Mouse (Mus musculus): ENCODE data around the gene Gtf2ird1. TPM values are rescaled to one million over a fixed set of nuclear protein-coding genes. Genes with fewer than 3 reads are reported as not detected.

Gtf2ird1 gene
- polyA plus RNA-seq, 1 experiment from 2014 or later, result 50.9 TPM

- Histone ChIP-seq H3K4me3 (ENCODE audit: low read depth, low read length) (no peak overlapping the region), H3K27me3 (replicated peaks; ENCODE audit: control insufficient read depth, insufficient read depth, low read length) (no peaks in the 10 kb centered on the region), H3K4me1 (ENCODE audit: control insufficient read depth, insufficient read depth, low read length) (no peaks in the 10 kb centered on the region), H3K4me2 (ENCODE audit: low read length) (no peak overlapping the region), H3K36me3 (ENCODE audit: control insufficient read depth, insufficient read depth, low read length) (peaks cover 85% of the 10 kb centered on the region), H3K27ac (ENCODE audit: low read depth, low read length) (no peak overlapping the region), H3K9me3 (replicated peaks; ENCODE audit: control insufficient read depth, low read length) (no peaks in the 10 kb centered on the region), H3K9ac (ENCODE audit: low read length) (no peak overlapping the region)
- no peak for ATAC-seq
- DNase-seq (ENCODE audit: low spot score), result no peak
- 97% methylated on average over 4 of the region's 4 CpGs for WGBS
These were observed 36.4 kb upstream of the Gtf2ird1 start for GRCm38 (mm10) chr5:134492956-134493355.

GRCm38 (mm10) chr5:134491712-134492417 is 35.3 kb upstream of the Gtf2ird1 start:
- H3K4me3 ChIP-seq (ENCODE audit: low read depth, low read length), result no peak overlapping the region
- no peak overlapping the region for H3K27ac ChIP-seq (ENCODE audit: low read depth, low read length)
- no peaks in the 10 kb centered on the region for H3K9me3 ChIP-seq (replicated peaks; ENCODE audit: control insufficient read depth, low read length)
- no peaks in the 10 kb centered on the region for H3K4me1 ChIP-seq (ENCODE audit: control insufficient read depth, insufficient read depth, low read length)
- DNase-seq (ENCODE audit: low spot score) (peak; percentile 91), ATAC-seq (peak; percentile 45; the same call in 1 of the 2 replicates)
- WGBS, result 28% methylated on average over 18 of the region's 18 CpGs
- H3K4me2 ChIP-seq (ENCODE audit: low read length), result no peak overlapping the region
- no peak overlapping the region for H3K9ac ChIP-seq (ENCODE audit: low read length)
- no peaks in the 10 kb centered on the region for H3K27me3 ChIP-seq (replicated peaks; ENCODE audit: control insufficient read depth, insufficient read depth, low read length)
- H3K36me3 ChIP-seq (ENCODE audit: control insufficient read depth, insufficient read depth, low read length), result peaks cover 74% of the 10 kb centered on the region

- no peaks in the 10 kb centered on the region for H3K9me3 ChIP-seq (replicated peaks; ENCODE audit: control insufficient read depth, low read length)
- no peak overlapping the region for H3K9ac ChIP-seq (ENCODE audit: low read length)
- H3K27me3 ChIP-seq (replicated peaks; ENCODE audit: control insufficient read depth, insufficient read depth, low read length), result no peaks in the 10 kb centered on the region
- no peaks in the 10 kb centered on the region for H3K4me1 ChIP-seq (ENCODE audit: control insufficient read depth, insufficient read depth, low read length)
- peaks cover 68% of the 10 kb centered on the region for H3K36me3 ChIP-seq (ENCODE audit: control insufficient read depth, insufficient read depth, low read length)
- no peak overlapping the region for H3K27ac ChIP-seq (ENCODE audit: low read depth, low read length)
- no peak for ATAC-seq
- no peak overlapping the region for H3K4me2 ChIP-seq (ENCODE audit: low read length)
- DNase-seq (ENCODE audit: low spot score), result no peak
- 87% methylated on average over 2 of the region's 2 CpGs for WGBS
- H3K4me3 ChIP-seq (ENCODE audit: low read depth, low read length), result no peak overlapping the region
These were observed 34.7 kb upstream of the Gtf2ird1 start for GRCm38 (mm10) chr5:134491206-134491605.

- WGBS, result 86% methylated on average over 12 of the region's 12 CpGs
- Histone ChIP-seq H3K4me3 (ENCODE audit: low read depth, low read length) (no peak overlapping the region), H3K27me3 (replicated peaks; ENCODE audit: control insufficient read depth, insufficient read depth, low read length) (no peaks in the 10 kb centered on the region), H3K27ac (ENCODE audit: low read depth, low read length) (no peak overlapping the region), H3K4me2 (ENCODE audit: low read length) (no peak overlapping the region), H3K36me3 (ENCODE audit: control insufficient read depth, insufficient read depth, low read length) (peaks cover 60% of the 10 kb centered on the region), H3K9me3 (replicated peaks; ENCODE audit: control insufficient read depth, low read length) (no peaks in the 10 kb centered on the region), H3K4me1 (ENCODE audit: control insufficient read depth, insufficient read depth, low read length) (no peaks in the 10 kb centered on the region), H3K9ac (ENCODE audit: low read length) (no peak overlapping the region)
- ATAC-seq, result no peak
- no peak for DNase-seq (ENCODE audit: low spot score)
These were observed 33.9 kb upstream of the Gtf2ird1 start for GRCm38 (mm10) chr5:134490465-134490864.

- ATAC-seq (no peak), DNase-seq (ENCODE audit: low spot score) (peak; percentile 46)
- no peak overlapping the region for H3K9ac ChIP-seq (ENCODE audit: low read length)
- H3K36me3 ChIP-seq (ENCODE audit: control insufficient read depth, insufficient read depth, low read length), result peaks cover 54% of the 10 kb centered on the region
- H3K4me3 ChIP-seq (ENCODE audit: low read depth, low read length), result no peak overlapping the region
- H3K9me3 ChIP-seq (replicated peaks; ENCODE audit: control insufficient read depth, low read length), result no peaks in the 10 kb centered on the region
- WGBS, result 29% methylated on average over 9 of the region's 9 CpGs
- no peaks in the 10 kb centered on the region for H3K4me1 ChIP-seq (ENCODE audit: control insufficient read depth, insufficient read depth, low read length)
- H3K27me3 ChIP-seq (replicated peaks; ENCODE audit: control insufficient read depth, insufficient read depth, low read length), result no peaks in the 10 kb centered on the region
- H3K4me2 ChIP-seq (ENCODE audit: low read length), result no peak overlapping the region
- no peak overlapping the region for H3K27ac ChIP-seq (ENCODE audit: low read depth, low read length)
These were observed 33.1 kb upstream of the Gtf2ird1 start for GRCm38 (mm10) chr5:134489583-134489982.

- DNase-seq (ENCODE audit: low spot score), result no peak
- H3K27ac ChIP-seq (ENCODE audit: low read depth, low read length), result no peak overlapping the region
These were observed 32.1 kb upstream of the Gtf2ird1 start for GRCm38 (mm10) chr5:134488596-134488995.

GRCm38 (mm10) chr5:134488042-134488441 is 31.5 kb upstream of the Gtf2ird1 start:
- Histone ChIP-seq H3K9ac (ENCODE audit: low read length) (no peak overlapping the region), H3K36me3 (ENCODE audit: control insufficient read depth, insufficient read depth, low read length) (peaks cover 39% of the 10 kb centered on the region), H3K4me1 (ENCODE audit: control insufficient read depth, insufficient read depth, low read length) (no peaks in the 10 kb centered on the region), H3K4me3 (ENCODE audit: low read depth, low read length) (no peak overlapping the region), H3K27me3 (replicated peaks; ENCODE audit: control insufficient read depth, insufficient read depth, low read length) (no peaks in the 10 kb centered on the region), H3K9me3 (replicated peaks; ENCODE audit: control insufficient read depth, low read length) (no peaks in the 10 kb centered on the region), H3K27ac (ENCODE audit: low read depth, low read length) (no peak overlapping the region), H3K4me2 (ENCODE audit: low read length) (no peak overlapping the region)
- ATAC-seq, result no peak
- 83% methylated on average over 10 of the region's 10 CpGs for WGBS
- DNase-seq (ENCODE audit: low spot score), result no peak

More at GRCm38 (mm10) chr5:134488596-134488995, 32.1 kb upstream of the Gtf2ird1 start:
- Histone ChIP-seq H3K27me3 (replicated peaks; ENCODE audit: control insufficient read depth, insufficient read depth, low read length) (no peaks in the 10 kb centered on the region), H3K36me3 (ENCODE audit: control insufficient read depth, insufficient read depth, low read length) (peaks cover 45% of the 10 kb centered on the region), H3K9ac (ENCODE audit: low read length) (no peak overlapping the region), H3K4me1 (ENCODE audit: control insufficient read depth, insufficient read depth, low read length) (no peaks in the 10 kb centered on the region), H3K4me2 (ENCODE audit: low read length) (no peak overlapping the region), H3K9me3 (replicated peaks; ENCODE audit: control insufficient read depth, low read length) (no peaks in the 10 kb centered on the region), H3K4me3 (ENCODE audit: low read depth, low read length) (no peak overlapping the region)
- ATAC-seq, result no peak
- 97% methylated on average over 4 of the region's 4 CpGs for WGBS

GRCm38 (mm10) chr5:134485900-134486665 is 29.6 kb upstream of the Gtf2ird1 start:
- Histone ChIP-seq H3K4me2 (ENCODE audit: low read length) (no peak overlapping the region), H3K4me3 (ENCODE audit: low read depth, low read length) (no peak overlapping the region), H3K9ac (ENCODE audit: low read length) (no peak overlapping the region), H3K4me1 (ENCODE audit: control insufficient read depth, insufficient read depth, low read length) (no peaks in the 10 kb centered on the region), H3K27me3 (replicated peaks; ENCODE audit: control insufficient read depth, insufficient read depth, low read length) (no peaks in the 10 kb centered on the region), H3K27ac (ENCODE audit: low read depth, low read length) (no peak overlapping the region), H3K9me3 (replicated peaks; ENCODE audit: control insufficient read depth, low read length) (no peaks in the 10 kb centered on the region), H3K36me3 (ENCODE audit: control insufficient read depth, insufficient read depth, low read length) (peaks cover 25% of the 10 kb centered on the region)
- whole genome bisulfite sequencing, result 58% methylated on average over 13 of the region's 13 CpGs
- DNase-seq (ENCODE audit: low spot score), result peak; percentile 89
- peak; percentile 76 for ATAC-seq

- WGBS, result 84% methylated on average over 7 of the region's 7 CpGs
- Histone ChIP-seq H3K27ac (ENCODE audit: low read depth, low read length) (no peak overlapping the region), H3K27me3 (replicated peaks; ENCODE audit: control insufficient read depth, insufficient read depth, low read length) (no peaks in the 10 kb centered on the region), H3K4me3 (ENCODE audit: low read depth, low read length) (no peak overlapping the region), H3K4me1 (ENCODE audit: control insufficient read depth, insufficient read depth, low read length) (no peaks in the 10 kb centered on the region), H3K9ac (ENCODE audit: low read length) (no peak overlapping the region), H3K4me2 (ENCODE audit: low read length) (no peak overlapping the region), H3K9me3 (replicated peaks; ENCODE audit: control insufficient read depth, low read length) (no peaks in the 10 kb centered on the region), H3K36me3 (ENCODE audit: control insufficient read depth, insufficient read depth, low read length) (peaks cover 17% of the 10 kb centered on the region)
- ATAC-seq (no peak), DNase-seq (ENCODE audit: low spot score) (no peak)
These were observed 28.7 kb upstream of the Gtf2ird1 start for GRCm38 (mm10) chr5:134485183-134485730.

Data from forebrain, embryonic 14.5 days (tissue).